Mouse (Mus musculus) neural tube, embryonic 11.5 days (tissue): ENCODE data around the gene Sstr2. TPM values are rescaled to one million over a fixed set of nuclear protein-coding genes. Genes with fewer than 3 reads are reported as not detected.

Experiments
- ATAC-seq: fragments of 200-750 bp; cut with Nextera tagmentation; 2 replicates; pipeline ENCODE4 v1.8.0; 2017; ENCODE audit warnings: moderate number of reproducible peaks, mild to moderate bottlenecking, moderate TSS enrichment, moderate library complexity; ENCODE audit not compliant: insufficient read depth, low FRiP score, low TSS enrichment
- DNase-seq: peaks from one replicate; pipeline ENCODE4 v3.0.0-alpha.2; 2015; ENCODE audit warnings: low spot score
- H3K27ac ChIP-seq: fragments of 300-500 bp; sonication (generic); 2 replicates; pipeline ENCODE4 v1.5.1; 2014; ENCODE audit warnings: low read depth, mild to moderate bottlenecking, low read length
- H3K27me3 ChIP-seq: fragments of 300-500 bp; sonication (generic); 2 replicates; pipeline ENCODE4 v1.6.1; 2014; ENCODE audit warnings: mild to moderate bottlenecking, low read length, mixed read lengths; ENCODE audit not compliant: control insufficient read depth, insufficient read depth
- H3K36me3 ChIP-seq: fragments of 300-500 bp; sonication (generic); 2 replicates; pipeline ENCODE4 v1.6.1; 2014; ENCODE audit warnings: mild to moderate bottlenecking, low read length, moderate library complexity, mixed read lengths; ENCODE audit not compliant: control insufficient read depth, insufficient read depth
- H3K4me1 ChIP-seq: fragments of 300-500 bp; sonication (generic); 2 replicates; pipeline ENCODE4 v1.6.1; 2014; ENCODE audit warnings: low read length, mixed read lengths; ENCODE audit not compliant: control insufficient read depth, insufficient read depth
- H3K4me2 ChIP-seq: fragments of 300-500 bp; sonication (generic); 2 replicates; pipeline ENCODE4 v1.6.1; 2014; ENCODE audit warnings: low read depth, mild to moderate bottlenecking, moderate library complexity
- H3K4me3 ChIP-seq: fragments of 300-500 bp; sonication (generic); 2 replicates; pipeline ENCODE4 v1.5.1; 2014; ENCODE audit warnings: low read depth, low read length
- H3K9ac ChIP-seq: fragments of 300-500 bp; sonication (generic); 2 replicates; pipeline ENCODE4 v1.6.1; 2014; ENCODE audit warnings: mild to moderate bottlenecking, low read length
- H3K9me3 ChIP-seq: fragments of 300-500 bp; sonication (generic); 2 replicates; pipeline ENCODE4 v1.6.1; 2016; ENCODE audit warnings: low read length; ENCODE audit not compliant: control insufficient read depth
- WGBS: fragments of 180-500 bp; shearing (Covaris S2); extraction: QIAGEN DNeasy Blood & Tissue Kit; methylation state at CpG from one replicate; pipeline ENCODE4 v1.1.7; 2014; 5-methylcytosine and 5-hydroxymethylcytosine counted together
- polyA plus RNA-seq: library from polyadenylated mRNA; unstranded; fragments of >200 nt; fragmentation: Nextera tagmentation; extraction: Ambion mirVana; gene quantifications from 2 replicates; pipeline ENCODE4 v1.2.1, GENCODE M21; 2014

Gene Sstr2
- 20.5 and 23.8 TPM in 2 replicates for polyA plus RNA-seq

DNA sequence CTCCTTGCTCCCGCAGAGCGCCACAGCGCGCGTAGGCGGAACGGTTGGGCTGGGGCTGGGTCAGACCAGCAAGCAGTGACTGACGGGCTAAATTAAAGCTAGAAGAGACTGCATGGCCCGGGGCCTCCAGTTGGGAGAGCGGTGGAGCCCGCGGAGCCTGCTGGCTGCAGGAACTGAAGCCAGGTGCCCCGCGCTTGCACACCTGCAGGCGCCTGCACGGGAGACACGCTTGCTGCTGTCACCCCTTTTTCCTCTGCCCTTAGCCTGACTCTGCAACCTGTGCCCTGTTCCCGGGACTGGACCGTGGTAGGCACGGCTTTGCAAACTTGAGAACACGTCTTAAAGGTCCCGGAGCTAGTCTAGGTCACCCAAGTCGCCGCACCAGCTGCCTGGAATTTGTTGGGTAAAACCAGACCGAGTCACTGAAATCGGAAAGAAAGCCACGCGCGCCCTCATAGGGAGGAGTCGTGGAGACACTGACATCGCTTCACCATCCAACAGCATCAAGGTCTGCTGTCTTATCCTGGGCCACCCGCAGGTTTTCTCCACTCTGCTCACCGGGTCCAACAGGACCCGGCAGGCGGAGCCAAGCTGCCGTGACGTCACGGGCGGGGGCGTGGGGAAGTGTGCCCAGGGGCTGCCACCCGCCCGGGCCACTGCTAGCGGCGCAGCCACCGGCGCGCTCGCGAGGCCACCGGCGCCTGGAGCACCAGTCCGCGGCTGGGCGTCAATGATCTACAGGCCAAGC is at the start of gene Sstr2:
Gene Sstr2, plus strand, starts transcription at position 671 of the 748 bp plus-strand sequence.
- Histone ChIP-seq H3K27me3 (peaks cover 24% of the 10 kb centered on the region), H3K4me2 (peak within 1 kb of the TSS; percentile 97), H3K4me3 (peak within 1 kb of the TSS; percentile 46), H3K9ac (peak within 1 kb of the TSS; percentile 61), H3K9me3 (no peaks in the 10 kb centered on the region), H3K36me3 (no peaks in the 10 kb centered on the region), H3K4me1 (peaks cover 21% of the 10 kb centered on the region), H3K27ac (0 out of 2 replicates have a peak within 1 kb of the TSS, but pooled peaks have one; percentile 34)
- DNase-seq (peak; percentile 83), ATAC-seq (peak; percentile 84)
- under 1% methylated on average over 54 of the region's 54 CpGs for WGBS

DNA sequence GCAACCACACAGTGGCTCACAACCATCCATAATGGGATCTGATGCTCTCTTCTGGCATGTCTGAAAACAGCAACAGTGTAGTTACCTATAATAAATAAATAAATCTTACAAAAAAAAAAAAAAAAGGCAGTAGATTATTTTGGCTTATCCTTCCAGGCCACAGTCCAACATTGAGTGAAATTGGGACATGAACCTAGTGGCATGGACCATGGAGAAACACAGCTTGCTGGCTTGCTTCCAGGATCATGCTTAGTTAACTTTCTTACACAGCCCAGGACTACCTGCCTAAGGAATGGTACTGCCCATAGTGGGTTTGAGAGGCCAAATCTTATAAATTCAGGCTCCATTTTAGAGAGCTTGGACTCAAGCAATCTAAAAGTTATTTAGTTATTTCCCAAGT is 47.5 kb upstream of the Sstr2 start:
- Histone ChIP-seq H3K4me2 (no peak overlapping the region), H3K4me3 (no peak overlapping the region), H3K27ac (no peak overlapping the region), H3K36me3 (no peaks in the 10 kb centered on the region), H3K9ac (no peak overlapping the region), H3K4me1 (no peaks in the 10 kb centered on the region), H3K27me3 (no peaks in the 10 kb centered on the region), H3K9me3 (no peaks in the 10 kb centered on the region)
- no peak for DNase-seq
- ATAC-seq = no peak

DNA sequence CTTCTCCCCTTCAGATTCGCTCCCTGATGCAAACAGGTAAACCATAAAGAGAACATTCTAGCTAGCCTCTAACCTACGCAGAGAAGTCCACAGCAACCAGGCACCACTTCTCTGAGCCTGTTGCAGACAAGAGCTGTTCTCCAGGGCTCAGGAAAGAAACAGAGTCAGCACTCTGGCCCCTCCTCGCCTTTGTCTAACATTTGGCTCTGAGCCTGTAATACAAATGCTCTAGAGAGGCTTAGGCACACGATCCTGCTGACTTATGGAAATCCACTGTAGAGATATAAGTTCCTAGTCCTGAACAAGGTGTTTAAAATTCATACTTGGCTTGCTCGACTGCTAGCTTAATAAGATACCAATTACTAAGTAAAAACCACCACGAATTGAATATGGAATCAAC is 46.5 kb upstream of the Sstr2 start:
- DNase-seq = no peak
- no peak overlapping the region for H3K4me2 ChIP-seq
- no peaks in the 10 kb centered on the region for H3K36me3 ChIP-seq
- H3K27me3 ChIP-seq = no peaks in the 10 kb centered on the region
- H3K4me3 ChIP-seq = no peak overlapping the region
- H3K4me1 ChIP-seq = no peaks in the 10 kb centered on the region
- WGBS = 78% methylated on average over 6 of the region's 6 CpGs
- H3K9me3 ChIP-seq = no peaks in the 10 kb centered on the region
- no peak for ATAC-seq
- H3K9ac ChIP-seq = no peak overlapping the region
- H3K27ac ChIP-seq = no peak overlapping the region

DNA sequence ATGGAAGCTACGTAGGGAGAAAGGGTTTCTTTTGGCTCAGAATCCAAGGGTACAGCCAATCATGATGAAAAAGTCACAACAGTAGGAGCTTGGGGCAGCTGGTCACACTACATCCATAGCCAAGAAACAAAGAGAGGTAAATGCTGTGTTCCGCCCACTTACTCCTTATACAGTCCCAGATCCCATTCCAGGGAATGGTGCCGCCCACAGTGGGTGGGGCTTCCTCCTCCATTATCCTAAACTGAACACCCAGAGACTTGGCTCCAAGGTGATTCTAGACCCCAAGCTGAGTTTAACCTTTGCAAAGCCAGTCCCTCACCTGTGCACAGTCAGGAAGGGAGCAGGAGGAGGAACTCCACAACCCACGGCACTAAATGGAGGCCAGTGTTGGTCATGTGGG is 41.9 kb upstream of the Sstr2 start:
- ATAC-seq = no peak
- H3K27ac ChIP-seq = no peak overlapping the region
- no peak overlapping the region for H3K4me3 ChIP-seq
- WGBS = 81% methylated on average over 4 of the region's 4 CpGs
- H3K36me3 ChIP-seq = no peaks in the 10 kb centered on the region
- H3K9ac ChIP-seq = no peak overlapping the region
- H3K27me3 ChIP-seq = no peaks in the 10 kb centered on the region
- DNase-seq = no peak
- H3K9me3 ChIP-seq = no peaks in the 10 kb centered on the region
- no peak overlapping the region for H3K4me2 ChIP-seq
- no peaks in the 10 kb centered on the region for H3K4me1 ChIP-seq

DNA sequence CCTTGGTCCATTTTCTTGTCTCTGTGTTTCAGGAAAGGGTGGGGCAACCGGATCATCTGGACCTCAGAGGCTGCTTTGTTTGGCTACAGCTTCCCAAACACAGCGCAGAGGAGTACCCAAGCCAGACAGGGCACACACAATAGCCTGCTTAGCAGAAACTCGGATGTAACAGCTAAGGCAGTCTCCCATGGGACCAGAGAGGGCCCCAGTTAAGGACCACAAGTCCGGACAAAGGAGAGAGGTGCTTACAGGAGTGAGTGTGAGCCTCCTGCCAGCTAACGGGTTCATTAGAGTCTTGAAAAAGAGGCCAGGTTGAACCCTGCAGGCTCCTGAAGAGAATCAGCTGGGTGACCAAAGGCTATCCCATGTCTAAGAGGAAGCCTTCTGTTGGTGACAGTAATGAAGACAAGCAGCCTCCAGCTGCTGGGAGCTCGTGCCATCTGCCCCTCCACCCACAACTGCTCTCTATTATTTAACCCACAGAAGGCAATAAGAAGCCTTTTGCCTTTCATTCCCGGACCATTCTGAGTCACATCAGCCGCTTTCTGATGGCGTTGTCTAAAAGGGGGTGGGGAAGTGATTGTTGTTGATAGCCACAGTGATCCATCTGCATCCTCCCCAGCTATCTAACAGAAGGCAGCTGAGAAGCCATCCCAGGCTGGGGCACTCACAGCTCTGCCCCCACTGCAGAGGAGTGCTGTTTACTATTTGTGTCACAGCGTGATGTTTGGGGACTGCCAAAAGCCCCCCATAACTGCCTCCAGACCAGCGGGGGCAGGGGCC is 35.1 kb upstream of the Sstr2 start:
- Histone ChIP-seq H3K4me2 (no peak overlapping the region), H3K9ac (no peak overlapping the region; the same call in 1 of the 2 replicates), H3K36me3 (no peaks in the 10 kb centered on the region), H3K4me3 (no peak overlapping the region), H3K9me3 (no peaks in the 10 kb centered on the region), H3K27ac (peak overlapping the region; percentile 90), H3K4me1 (peaks cover 3% of the 10 kb centered on the region), H3K27me3 (no peaks in the 10 kb centered on the region)
- DNase-seq = peak; percentile 66
- ATAC-seq = peak; percentile 90
- WGBS = 27% methylated on average over 11 of the region's 11 CpGs

DNA sequence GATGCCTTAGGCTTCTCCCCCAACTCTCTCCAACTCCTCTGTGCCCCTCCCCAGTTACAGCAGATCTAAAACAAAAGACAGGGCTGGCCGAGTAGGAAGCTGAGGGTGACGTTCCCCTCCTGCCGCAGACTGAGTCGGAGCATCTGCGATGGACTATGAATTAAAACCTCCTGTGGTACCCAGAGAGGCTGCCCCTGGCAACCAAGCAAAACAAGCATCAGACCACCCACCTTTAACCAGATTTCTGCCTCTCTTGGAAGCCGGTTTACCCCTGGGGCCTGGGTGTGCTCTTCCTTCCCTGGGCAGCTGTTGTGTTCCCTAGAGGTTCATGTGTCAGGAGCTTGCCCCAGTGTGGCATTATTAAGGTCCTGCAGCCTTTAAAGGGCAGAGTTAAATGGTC is 32.7 kb upstream of the Sstr2 start:
- Histone ChIP-seq H3K27me3 (no peaks in the 10 kb centered on the region), H3K36me3 (no peaks in the 10 kb centered on the region), H3K4me3 (no peak overlapping the region), H3K4me2 (no peak overlapping the region), H3K27ac (0 out of 2 replicates have a peak overlapping the region, but pooled peaks have one; percentile 53), H3K9ac (peak overlapping the region; percentile 14; the same call in 1 of the 2 replicates), H3K4me1 (peaks cover 3% of the 10 kb centered on the region), H3K9me3 (no peaks in the 10 kb centered on the region)
- DNase-seq (no peak), ATAC-seq (no peak)
- 41% methylated on average over 6 of the region's 6 CpGs for WGBS

DNA sequence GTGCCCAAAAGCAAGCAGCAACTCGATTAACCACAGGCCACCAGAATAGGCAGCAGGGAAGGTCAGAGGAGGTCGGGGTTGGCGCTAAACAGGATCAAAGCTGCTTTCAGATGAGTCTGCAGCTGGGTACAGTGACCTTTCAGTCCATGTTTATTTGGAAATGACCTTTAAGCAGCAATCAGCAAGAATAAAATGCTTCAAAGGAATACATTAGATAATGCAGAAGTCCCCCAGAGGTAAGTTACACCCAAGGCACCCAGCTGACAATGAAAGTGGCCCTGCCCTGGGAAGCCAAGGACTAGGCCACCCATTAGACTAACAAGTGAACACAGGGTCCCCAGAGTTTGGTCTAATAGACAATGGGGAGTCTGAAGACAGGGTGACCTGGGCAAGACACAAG is 30.2 kb upstream of the Sstr2 start:
- DNase-seq (no peak), ATAC-seq (no peak)
- Histone ChIP-seq H3K9ac (no peak overlapping the region), H3K4me2 (no peak overlapping the region), H3K9me3 (no peaks in the 10 kb centered on the region), H3K27ac (no peak overlapping the region), H3K27me3 (no peaks in the 10 kb centered on the region), H3K4me3 (no peak overlapping the region), H3K4me1 (peaks cover under 1% of the 10 kb centered on the region), H3K36me3 (no peaks in the 10 kb centered on the region)
- WGBS = 78% methylated on average over 3 of the region's 3 CpGs

DNA sequence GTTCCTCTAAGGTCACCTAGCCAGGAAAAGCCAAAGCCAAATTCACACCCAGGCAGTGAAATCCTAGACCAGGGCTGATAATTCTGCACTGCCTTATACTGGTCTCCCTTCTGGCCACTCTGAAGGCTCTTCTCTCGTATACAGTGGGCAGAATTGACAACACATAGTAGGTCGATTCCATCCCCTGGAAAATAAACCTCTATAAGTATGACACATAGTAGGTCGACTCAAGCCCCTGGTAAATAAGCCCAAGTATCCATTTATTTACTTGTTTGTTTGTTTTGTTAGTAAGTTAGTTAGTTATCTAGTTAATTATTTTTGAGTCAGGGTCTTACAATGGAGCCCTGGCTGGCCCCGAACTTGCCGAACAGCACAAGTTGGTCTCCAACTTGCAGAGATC is 24.0 kb upstream of the Sstr2 start:
- ATAC-seq (no peak), DNase-seq (no peak)
- WGBS = 91% methylated on average over 5 of the region's 5 CpGs
- Histone ChIP-seq H3K27ac (no peak overlapping the region), H3K4me3 (no peak overlapping the region), H3K36me3 (no peaks in the 10 kb centered on the region), H3K4me2 (no peak overlapping the region), H3K9me3 (no peaks in the 10 kb centered on the region), H3K27me3 (no peaks in the 10 kb centered on the region), H3K9ac (no peak overlapping the region), H3K4me1 (no peaks in the 10 kb centered on the region)
